Mouse (Mus musculus): Measurements from ENCODE around the gene Inpp5a.

DNA sequence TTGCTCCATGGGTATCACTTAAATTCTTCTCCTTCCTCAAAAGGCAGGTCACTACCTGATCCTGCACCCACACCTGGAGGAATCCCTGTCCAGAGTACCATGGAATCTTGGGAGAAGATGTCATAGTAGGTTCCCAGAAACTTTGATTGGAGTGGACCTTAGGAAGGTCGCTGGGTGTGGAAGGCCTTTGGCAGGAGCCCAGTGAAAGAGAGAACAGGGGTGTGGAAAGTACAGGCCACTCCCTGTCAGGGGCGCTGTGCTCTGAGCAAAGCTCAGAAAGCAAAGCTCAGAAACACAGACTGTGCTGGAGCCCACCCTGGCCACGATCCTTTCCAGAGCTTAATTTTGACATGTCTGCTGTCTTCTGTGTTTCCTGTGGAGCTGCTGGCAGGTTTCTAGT, 24.5 kb downstream of the Inpp5a start:
- TF ChIP-seq CTCF (IDR thresholded peaks at IDR 0.05; ENCODE audit: low read depth), result no peak; the same call in 1 of the 2 replicates
- TF ChIP-seq EP300 (optimal IDR thresholded peaks at IDR 0.05), result no peak
